Mouse (Mus musculus) adrenal gland (tissue): ENCODE data around the gene Fam205c.

Experiments used
- intact Hi-C: fragments of 180-260 bp; cut with DNase I; formaldehyde crosslinking; loops from one replicate; pipeline ENCODE4 v1.15.1; 2025
- long read RNA-seq, 2 experiments: library from polyadenylated mRNA; unstranded; transcript quantifications; one replicate each; pipeline ENCODE4 v2.0.0; 2020; ENCODE audit warnings: borderline replicate concordance in 1 of 2; ENCODE audit not compliant: insufficient replicate concordance in 1 of 2

The Fam205c gene
- long read RNA-seq, experiment 1, result 0 reads
- long read RNA-seq, experiment 2, result 0 reads

DNA sequence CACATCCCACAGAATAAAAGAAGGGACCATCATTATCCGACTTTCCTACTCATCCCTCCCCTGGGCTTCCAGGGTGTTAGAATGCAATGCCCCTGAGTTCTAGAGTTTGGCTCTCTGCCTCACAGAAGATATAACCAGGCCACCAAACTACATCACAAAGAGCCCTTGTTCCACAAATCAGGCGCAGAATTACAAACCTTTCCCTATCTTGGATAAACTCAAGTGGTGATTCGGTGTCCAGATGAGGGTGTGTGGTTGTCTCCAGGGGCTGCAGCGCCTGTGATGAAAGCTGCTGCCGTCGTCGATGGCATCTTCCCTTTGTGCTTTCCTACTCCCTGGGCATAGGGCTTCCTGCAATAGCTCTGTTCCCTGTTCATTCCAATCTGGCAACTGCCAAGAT, at the start of gene Fam205c:
Gene Fam205c (minus strand): TSS at position 101 of the 400 bp plus-strand sequence.
- intact Hi-C loops, result no loop called here

DNA sequence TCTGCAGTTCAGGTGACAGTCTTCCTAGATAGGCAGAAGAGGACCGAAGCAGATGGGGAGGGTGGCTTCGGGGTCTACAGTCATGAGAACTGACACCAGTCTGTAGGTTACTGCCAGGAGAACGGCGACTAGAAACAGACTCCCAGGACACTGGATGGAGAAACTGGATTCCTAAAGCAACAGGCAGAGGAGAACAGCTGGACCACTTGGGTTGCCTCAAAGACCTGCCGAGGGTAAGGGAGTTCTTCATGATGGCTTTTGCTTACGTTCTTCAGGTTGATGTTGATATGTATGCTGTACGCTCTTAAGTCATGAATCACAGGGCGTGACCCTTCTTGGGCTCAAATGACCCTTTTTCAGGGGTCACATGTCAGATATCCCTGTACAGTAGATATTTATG, 48.4 kb upstream of the Fam205c start:
- intact Hi-C loops, result no loop called here

DNA sequence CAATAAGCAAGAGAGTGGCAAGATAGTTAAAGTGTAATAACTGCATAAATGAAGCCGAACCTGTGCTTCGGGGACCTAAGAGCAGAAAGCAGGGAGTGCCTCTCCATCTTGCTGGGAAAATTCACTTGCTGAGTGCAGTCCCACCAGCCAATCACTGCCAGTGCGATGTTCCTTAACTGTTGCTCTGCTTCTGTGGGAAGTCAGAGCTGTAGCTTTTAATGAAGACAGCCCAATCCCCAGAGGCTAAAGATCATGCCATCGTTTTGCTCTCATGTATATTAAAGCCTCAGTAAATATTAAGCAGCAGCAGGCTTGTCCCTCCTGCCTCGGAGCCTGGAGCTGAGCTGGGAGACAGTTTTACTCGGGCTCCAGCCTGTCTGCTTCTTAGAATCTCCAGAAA, 48.0 kb upstream of the Fam205c start:
- intact Hi-C loops, result no loop called here

DNA sequence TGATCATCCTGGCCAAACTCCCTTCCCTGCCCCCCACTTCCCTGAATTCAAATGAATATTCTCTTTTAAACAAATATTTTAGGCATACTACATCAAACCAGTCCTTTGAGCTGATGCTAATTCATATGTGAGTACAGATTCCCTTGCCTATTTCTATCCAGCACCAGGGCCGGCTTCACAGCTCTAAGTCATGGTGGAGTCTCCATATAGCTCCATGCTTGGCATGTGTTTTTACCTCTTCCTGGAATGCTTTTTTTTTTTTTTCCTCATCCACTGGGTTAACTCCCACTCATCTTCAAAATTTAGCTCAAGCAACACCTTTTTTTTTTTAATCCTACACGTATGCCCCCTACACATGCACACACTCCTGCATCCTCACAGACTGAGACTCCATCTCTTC, 47.5 kb upstream of the Fam205c start:
- intact Hi-C loops, result no loop called here

DNA sequence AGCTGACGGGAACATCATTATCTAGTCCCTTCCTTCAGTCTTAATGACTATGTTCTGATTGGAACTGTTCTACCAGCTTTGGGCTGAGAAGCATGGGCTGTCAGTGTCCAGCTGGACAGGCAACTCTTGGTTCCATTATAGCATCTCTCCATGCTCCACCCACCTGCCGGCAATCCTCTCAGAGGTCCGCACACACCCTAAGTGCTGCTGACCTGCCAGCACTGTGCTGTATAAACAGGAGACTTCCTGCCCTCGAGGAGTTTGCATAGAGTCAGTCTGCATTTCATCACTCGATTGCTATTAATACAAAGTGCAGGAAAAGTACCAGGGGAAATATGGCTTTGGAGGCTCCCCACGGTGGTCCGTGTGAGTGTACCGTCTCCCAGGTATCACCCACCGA, 46.7 kb upstream of the Fam205c start:
- intact Hi-C loops, result no loop called here

DNA sequence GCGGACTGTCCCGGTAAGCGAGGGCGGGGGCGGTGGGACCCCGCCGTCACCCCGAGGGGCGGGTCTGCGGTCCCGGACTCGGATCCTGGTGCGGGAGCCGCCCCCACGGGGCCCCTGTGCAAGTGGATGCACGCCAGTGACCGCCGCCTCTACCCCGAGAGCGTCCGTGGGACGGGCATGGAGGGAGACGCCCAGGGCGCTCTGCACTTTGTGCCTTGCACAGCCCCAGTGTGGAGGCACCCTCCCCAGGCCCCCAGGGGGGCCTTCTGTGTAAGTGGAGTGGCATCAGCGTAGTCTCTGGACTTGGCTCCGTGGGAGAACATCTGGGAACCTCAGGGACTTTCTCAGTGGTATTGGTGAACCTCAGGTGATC, 43.4 kb upstream of the Fam205c start:
- intact Hi-C loops, result no loop called here

DNA sequence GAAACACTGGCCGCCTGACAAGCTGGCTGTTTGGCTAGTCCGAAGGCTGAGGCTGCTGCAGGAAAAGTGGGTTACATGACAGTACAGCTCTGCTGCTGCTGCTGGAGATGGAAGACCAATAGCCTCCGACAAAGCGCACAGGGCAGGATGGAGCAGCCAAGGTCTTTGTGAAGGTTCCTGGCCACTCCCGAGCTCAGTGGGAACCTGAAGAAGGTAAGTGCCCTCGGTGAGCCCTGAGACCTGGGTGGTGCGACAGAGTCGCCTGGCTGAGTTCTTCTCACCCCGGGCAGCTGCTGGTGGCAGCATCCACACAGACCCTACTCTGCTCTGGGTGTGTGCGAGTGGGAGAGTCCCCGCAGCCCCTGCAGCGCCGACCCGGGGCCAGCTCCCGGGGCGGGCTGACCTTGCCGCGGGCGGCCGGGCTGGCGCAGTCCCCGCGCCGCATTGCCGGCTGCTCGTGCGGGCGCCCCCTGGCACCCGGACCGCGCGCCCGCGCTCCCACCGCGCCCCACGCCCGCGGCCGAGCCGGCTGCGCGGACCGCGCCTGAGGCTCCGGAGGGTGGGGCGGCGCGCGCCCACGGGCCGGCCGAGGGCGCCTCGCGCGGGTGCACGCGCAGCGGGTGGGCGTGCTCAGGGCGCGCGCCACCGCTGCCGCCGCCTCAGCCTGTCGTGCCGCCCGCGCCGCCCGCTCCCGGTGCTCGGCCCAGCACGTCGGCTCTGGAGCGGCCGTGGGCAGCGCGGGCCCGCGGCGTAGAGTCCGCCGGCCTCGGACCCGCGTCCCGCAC, 42.8 kb upstream of the Fam205c start, which contains the start of gene Phf24:
Gene Phf24 (plus strand): TSS at position 44 of the 785 bp plus-strand sequence.
- intact Hi-C loops, result no loop called here

DNA sequence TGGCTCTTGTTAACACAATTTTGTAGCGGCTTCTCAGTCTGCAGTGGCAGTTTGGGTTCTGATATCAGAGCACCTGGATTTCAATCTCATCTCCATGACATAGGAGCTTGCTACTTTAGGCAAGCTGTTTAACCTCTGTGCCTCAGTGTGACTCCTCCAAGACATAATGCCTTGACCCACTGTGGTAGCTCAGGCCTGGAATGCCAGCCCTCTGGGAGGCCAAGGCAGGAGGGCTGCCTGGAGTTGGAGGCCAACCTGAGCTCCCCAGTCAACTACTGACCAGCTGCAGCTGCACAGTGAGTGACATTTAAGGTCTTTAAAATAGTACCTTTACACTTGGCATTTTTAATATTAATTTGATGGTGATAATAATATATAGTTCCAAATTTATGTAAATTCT, 41.9 kb upstream of the Fam205c start:
- intact Hi-C loops, result no loop called here

DNA sequence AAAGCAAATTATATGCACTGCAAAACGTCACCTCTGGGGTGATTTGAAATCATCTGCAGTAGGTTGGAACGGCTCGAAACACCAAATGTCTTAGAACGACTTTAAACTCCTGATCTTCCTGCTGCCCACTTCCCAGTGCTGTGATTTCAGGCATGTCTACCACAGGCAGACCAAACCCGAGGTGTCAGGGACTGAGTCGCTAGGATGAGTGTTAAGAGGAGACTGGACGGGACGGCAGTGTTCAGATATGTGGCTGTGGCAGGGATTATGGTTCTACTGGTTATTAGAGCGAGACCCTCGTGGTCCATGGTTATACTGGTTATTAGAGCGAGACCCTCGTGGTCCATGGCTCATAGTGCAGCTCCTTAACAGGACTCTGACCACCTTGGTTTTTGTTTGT, 41.3 kb upstream of the Fam205c start:
- intact Hi-C loops, result no loop called here

DNA sequence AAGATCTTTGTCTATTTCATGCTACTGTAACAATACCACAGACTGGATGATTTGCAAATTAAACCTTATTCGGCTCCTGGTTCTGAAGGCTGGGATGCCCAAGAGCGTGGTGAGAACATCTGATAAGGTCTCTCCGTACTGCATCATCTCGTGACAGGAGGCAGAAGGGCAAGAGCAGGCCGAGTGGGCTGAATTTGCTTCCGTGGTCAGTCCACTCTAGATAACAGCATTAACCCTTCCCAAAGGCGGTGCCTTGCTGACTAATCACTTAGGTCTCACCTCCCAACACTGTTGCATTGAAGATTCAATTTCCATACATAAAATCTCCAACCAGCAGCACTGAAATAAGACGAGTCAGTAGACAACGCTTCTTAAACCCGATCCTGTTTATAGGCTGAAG, 39.4 kb upstream of the Fam205c start:
- intact Hi-C loops, result no loop called here

DNA sequence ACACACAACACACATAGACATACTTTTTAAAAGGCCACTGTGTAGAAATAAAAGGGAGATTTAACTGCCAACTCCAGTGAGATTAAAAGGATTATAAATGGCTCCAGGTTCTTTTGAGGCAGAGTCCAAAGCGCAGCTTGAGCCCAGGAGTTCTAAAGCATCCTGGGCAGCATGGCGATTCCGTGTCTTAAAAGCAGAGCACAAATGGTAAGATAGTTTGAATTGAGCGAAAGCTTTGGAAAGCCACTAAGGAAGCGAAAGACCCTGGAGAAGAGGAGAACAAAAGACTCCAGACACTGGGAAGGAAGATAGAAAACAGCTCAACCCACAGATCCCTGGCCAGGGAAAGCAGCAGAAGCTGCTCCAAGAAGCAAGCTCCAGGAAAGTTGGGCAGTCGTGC, 30.9 kb upstream of the Fam205c start:
- intact Hi-C loops, result no loop called here

DNA sequence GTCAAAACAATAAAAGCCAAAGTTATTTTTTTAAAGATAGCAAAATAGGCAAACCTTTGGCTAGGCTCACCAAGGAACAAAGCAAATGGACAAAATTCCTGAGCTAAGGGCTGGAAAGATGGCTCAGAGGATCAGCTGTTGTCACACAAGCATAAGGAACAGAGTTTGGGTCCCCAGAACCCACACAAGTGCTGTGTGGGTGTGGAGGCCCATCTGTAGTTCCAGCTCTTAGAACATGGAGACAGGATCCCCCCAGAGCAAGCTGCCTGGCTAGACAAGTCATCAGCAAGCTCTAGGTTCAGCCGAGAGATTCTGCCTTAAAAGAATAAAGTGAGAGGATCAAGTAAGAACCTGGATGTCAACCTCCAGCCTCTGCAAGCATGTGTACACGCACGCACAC, 30.5 kb upstream of the Fam205c start:
- intact Hi-C loops, result no loop called here

DNA sequence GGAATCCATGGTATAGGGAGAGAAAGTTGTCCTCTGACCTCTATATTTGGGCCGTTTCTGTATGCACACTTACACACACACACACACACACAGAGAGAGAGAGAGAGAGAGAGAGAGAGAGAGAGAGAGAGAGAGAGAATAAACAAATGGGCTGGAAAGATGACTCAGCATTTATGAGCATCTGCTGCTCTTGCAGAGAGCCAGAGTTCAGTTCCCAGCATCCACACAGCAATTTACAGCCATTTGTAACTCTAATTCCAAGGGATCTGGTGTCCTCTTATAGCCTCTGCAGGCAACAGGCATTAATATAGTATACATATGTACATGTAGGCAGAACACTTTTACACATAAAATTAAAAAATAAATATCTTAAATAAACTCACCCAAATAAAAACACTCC, 29.9 kb upstream of the Fam205c start:
- intact Hi-C loops, result no loop called here

DNA sequence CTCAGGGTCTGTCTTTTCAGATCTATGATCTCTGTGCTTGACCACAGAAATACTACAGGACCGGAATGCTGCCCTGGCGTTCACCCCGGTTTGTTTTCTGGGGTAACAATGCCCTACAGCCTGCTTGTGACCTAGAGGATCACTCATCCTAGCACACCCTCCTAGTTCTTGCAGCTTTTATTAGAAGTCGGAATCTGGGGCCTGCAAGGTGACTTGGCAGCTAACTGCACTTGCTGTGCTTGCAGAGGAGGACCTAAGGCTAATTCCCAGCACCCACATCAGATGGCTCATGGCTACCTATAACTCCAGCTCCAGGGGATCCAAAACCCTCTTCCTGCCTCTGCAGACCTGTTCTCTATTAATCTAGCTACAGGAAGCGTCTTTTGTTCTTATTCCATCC, 28.7 kb upstream of the Fam205c start:
- intact Hi-C loops, result no loop called here

DNA sequence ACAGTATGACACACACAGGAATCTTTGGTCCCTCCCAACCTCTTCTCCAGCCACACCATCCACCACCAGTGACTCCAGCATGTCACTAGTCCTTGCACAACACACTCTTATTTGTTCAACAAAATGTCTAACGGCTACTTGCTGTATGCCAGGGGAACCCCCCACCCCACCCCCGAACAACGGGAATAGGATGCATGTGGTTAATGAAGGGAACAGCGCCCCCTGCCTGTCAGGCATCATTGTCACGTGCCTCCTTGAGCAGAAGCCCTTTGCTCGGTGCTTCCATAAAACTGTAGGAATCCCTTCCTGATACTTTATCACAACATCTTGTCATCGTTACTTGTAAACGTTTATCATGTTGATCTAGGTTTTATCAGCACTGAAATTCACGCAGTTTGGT, 28.1 kb upstream of the Fam205c start:
- intact Hi-C loops, result no loop called here

DNA sequence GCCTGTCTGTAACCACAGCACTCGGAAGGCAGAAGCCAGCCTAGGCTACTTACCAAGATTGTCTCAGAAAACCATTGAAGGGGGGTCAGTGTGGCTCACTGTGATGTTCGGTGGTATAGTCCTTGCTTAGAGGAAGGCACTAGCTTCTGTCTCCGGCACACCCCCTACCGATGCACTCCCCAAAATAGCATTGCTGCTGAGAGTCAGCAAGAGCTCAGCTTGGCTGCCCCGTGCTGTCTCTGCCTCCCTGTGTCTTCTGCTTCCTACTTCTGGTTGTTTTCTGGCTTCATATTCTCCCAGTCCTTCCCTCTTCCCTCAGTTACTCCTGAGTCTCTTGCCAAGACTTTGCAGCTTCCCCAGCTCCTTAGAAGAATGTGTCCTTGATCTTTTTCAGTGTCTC, 26.8 kb upstream of the Fam205c start:
- intact Hi-C loops, result no loop called here

DNA sequence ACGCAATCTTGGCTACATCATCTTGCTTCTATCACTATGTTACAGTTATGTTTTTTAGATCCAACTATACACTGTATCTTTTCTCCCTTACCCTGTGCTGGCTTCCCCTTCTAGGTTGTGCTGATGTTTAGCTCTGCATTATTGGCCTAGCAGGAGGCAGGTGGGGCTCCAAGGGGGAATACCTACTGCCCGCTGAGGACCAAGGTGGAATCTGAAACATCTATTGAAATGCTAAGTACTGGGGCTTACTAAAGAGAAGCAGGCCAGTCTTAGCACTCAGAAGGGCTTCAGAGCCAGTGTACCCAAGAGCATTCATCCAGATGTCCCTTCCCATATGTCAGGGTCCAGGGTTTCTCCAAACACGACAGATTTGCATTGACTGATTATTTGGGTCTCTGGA, 24.9 kb upstream of the Fam205c start:
- intact Hi-C loops, result no loop called here

DNA sequence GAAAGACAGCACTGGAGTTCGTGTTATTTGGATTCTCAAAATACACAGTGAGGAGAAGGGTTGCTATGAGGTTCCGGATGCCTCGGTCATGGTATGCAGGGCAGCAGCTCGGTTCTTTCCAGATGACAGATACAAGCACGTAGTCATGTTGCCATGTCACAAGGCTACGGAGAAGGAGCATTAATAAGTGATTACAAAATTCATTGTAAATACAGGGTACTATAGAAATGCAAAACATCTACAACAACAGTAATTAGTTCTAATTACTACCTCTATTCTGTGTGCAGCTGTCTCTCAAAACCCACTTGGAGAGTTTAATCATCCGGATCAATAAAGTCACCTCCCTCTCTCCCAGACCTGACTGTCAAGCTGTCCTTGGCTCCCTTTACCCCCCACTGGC, 21.1 kb upstream of the Fam205c start:
- intact Hi-C loops, result no loop called here

DNA sequence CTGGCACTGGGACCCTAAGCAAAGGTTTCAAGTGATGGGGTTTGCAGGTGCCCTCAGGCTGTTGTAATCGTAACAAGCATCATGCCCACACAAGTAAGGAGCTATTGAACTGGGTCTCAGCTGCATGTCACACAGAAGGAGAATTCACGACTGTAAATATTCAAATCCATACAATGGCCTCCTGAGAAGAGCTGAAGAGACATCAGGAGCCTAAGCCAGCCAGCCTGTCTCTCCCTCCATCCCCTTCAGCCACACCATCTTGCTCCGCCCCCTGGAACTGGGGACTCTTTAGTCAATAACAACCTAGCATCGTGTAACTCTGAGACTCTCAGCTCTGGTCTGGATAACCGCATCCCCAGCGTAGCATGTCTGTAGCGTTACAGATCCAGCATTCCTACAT, 17.1 kb upstream of the Fam205c start:
- intact Hi-C loops, result loop anchor here (5.0 kb wide), 1 partner anchor 51 kb away; no protein-coding TSS in a partner anchor

DNA sequence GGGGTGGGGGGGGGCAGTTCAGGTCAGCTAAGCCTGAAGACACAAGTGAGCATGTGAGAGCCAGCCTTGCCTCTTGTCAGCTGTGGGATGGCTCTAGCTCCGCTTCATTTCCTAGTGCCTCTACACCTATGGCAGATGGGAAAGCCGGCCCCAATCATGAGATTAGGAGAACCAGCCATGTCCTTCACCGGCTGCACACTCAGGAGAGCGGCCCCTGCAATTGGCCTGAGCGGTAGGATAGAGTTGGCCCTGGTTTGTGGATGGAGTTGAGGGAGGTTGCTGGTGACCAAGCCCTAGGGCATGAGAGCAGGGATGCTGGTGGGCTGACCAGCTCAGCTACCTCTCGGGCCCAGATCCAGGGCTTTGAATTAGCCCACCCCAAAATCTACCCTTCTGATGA, 14.8 kb upstream of the Fam205c start:
- intact Hi-C loops, result no loop called here

DNA sequence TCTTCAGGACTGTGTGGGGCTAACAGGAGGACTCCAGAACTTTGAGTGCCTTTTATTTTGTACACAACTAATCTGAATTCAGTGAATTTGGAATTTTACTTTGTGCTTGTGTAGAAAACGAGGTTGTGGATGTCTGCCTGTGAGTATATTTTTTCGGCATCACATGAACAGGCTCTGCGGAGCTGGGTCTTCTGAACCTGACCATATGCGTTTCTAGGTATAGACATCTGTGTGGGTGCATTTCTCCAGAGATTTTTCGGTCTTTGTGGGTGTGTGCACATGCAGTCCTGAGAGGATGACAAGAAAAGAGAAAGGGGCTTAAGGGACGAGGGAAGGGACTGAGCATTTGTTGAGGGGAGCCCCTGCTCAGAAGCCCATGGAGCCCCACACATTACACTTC, 12.9 kb upstream of the Fam205c start:
- intact Hi-C loops, result no loop called here

DNA sequence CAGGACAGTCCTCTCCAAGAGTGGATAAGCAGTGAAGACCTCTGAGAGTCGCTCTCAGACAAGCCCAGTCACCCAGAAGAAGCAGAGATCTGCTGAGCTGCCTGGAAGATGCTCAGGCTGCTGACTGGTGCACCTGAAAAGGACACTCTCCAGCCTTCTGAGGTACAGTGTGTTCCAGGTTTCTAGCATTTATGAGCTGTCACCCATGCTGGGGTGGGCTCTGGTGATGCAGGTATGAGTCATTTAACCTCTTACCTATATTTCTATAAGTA, 6.6 kb upstream of the Fam205c start:
- intact Hi-C loops, result no loop called here

DNA sequence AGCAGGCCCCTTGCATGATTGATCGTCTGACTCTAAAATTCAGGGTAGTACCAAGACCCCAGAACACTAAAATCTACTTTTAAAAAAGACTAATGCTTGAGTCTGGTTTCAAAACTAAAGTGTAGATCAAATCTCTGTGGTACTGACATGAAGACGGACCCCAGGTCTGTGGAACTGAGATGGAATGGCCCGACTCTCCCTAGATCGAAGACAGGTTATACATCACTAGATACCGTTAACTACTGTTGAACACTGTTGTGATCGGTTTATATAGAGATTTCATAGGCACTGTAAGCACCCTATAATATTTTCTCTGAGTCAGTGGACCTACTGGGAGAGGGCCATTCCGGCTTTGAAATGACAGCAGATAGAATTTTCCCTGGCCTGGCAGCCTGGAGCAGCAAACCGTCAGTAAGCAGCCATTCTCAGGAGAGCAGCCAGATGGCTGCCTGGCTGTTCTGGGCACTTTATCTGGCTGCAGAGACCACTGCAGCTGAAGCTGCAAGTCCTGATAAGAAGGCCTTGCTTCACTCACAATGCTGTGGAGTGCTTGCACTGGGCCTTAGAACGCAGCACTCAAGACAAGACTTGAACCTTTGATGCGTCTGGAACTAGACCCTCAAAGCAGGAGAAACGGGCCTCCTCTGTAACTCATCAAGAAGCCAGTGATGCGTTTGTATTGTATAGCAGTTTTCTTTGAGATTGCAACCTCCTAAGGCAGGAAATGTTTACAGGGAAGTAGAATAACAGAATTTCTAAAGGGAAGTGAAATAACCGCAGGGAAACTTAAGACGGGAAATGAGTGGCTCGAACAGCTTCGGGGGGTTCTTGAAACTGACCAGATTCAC, 6.0 kb upstream of the Fam205c start:
- intact Hi-C loops, result loop anchor here (5.0 kb wide), 2 partner anchors 67 to 82 kb away; partner anchors contain the start of gene Dnajb5
